Mouse (Mus musculus) forebrain, embryonic 16.5 days (tissue): ENCODE measurements around the gene Gm20388. TPM values are rescaled to one million over a fixed set of nuclear protein-coding genes. Genes with fewer than 3 reads are reported as not detected.

Experiments
- ATAC-seq: fragments of 200-750 bp; cut with Nextera tagmentation; 2 replicates; pipeline ENCODE4 v1.8.0; 2017; ENCODE audit warnings: mild to moderate bottlenecking, moderate library complexity
- H3K27ac ChIP-seq: fragments of 300-500 bp; sonication (generic); 2 replicates; pipeline ENCODE4 v1.5.1; 2014; ENCODE audit warnings: low read length, control low read depth
- H3K27me3 ChIP-seq: fragments of 300-500 bp; sonication (generic); replicated peaks from 2 replicates; pipeline ENCODE4 v1.6.1; 2014; ENCODE audit warnings: low read length; ENCODE audit not compliant: control insufficient read depth, insufficient read depth
- H3K36me3 ChIP-seq: fragments of 300-500 bp; sonication (generic); 2 replicates; pipeline ENCODE4 v1.6.1; 2014; ENCODE audit not compliant: control insufficient read depth, insufficient read depth
- H3K4me1 ChIP-seq: fragments of 300-500 bp; sonication (generic); replicated peaks from 2 replicates; pipeline ENCODE4 v1.6.1; 2014; ENCODE audit warnings: low read length; ENCODE audit not compliant: control insufficient read depth, insufficient read depth
- H3K4me2 ChIP-seq: fragments of 300-500 bp; sonication (generic); 2 replicates; pipeline ENCODE4 v1.6.1; 2014; ENCODE audit warnings: mild to moderate bottlenecking, low read length, control low read depth
- H3K4me3 ChIP-seq: fragments of 300-500 bp; sonication (generic); replicated peaks from 2 replicates; pipeline ENCODE4 v1.5.1; 2014; ENCODE audit warnings: mild to moderate bottlenecking, low read length, control low read depth
- H3K9ac ChIP-seq: fragments of 300-500 bp; sonication (generic); replicated peaks from 2 replicates; pipeline ENCODE4 v1.6.1; 2014; ENCODE audit warnings: low read depth, low read length, control low read depth
- H3K9me3 ChIP-seq: fragments of 300-500 bp; sonication (generic); 2 replicates; pipeline ENCODE4 v1.6.1; 2016; ENCODE audit warnings: low read length; ENCODE audit not compliant: control insufficient read depth
- WGBS: fragments of 180-500 bp; shearing (Covaris S2); extraction: QIAGEN DNeasy Blood & Tissue Kit; methylation state at CpG from one replicate; pipeline ENCODE4 v1.1.7; 2014; 5-methylcytosine and 5-hydroxymethylcytosine counted together
- polyA plus RNA-seq: library from polyadenylated mRNA; unstranded; fragments of >200 nt; fragmentation: Nextera tagmentation; extraction: Ambion mirVana; gene quantifications from 2 replicates; pipeline ENCODE4 v1.2.1, GENCODE M21; 2015

The Gm20388 gene
- polyA plus RNA-seq, 1 experiment from 2014 or later = 4.7 TPM

DNA sequence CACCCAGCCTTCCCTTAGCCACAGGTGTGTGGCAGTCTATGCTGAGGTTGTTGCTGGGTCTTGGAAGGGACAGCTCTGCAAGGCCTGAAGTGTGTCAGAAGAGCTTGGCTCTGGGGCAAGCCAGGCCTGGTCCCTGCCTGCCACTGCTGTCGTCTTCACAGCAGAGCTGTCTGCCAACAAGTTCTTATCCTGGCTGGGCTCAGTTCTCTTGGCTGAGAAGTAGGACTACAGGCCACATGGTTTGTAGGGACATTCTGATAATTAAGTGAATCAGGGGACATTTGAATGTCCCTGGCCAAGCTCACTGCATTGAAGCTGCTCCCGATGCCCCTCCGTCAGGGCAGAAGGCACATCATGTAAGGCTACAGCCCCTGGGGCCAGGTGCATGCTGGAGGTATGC lies 321.2 kb downstream of the Gm20388 start:
- Histone ChIP-seq H3K27ac (no peak overlapping the region), H3K36me3 (no peaks in the 10 kb centered on the region), H3K4me1 (peaks cover 70% of the 10 kb centered on the region), H3K27me3 (no peaks in the 10 kb centered on the region), H3K4me2 (peak overlapping the region; percentile 72), H3K4me3 (no peak overlapping the region), H3K9ac (no peak overlapping the region), H3K9me3 (no peaks in the 10 kb centered on the region)
- ATAC-seq = no peak
- WGBS = 67% methylated on average over 3 of the region's 3 CpGs

DNA sequence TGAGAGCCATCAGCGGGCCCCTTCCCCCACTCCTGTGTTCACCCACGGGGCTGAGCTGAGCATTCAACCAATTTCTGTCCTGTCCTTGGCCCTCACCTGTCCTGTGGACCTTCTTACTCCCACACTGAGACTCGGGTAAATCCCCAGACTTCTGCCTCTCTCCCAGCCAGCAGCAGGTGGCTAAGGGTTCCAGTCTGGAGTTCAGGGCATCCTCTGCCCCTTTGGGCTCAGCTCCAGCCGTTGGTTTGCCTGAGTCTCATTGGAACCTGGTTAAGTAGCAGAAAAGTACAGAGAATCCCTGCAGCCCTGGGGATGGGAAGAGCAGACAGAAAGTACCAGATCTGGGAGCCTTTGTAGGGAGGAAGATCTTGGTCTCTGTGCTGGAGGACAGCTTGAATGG lies 321.8 kb downstream of the Gm20388 start:
- Histone ChIP-seq H3K4me1 (peaks cover 65% of the 10 kb centered on the region), H3K9ac (no peak overlapping the region), H3K9me3 (no peaks in the 10 kb centered on the region), H3K4me2 (peak overlapping the region; percentile 72), H3K27me3 (no peaks in the 10 kb centered on the region), H3K4me3 (peak overlapping the region; percentile 30), H3K27ac (no peak overlapping the region), H3K36me3 (no peaks in the 10 kb centered on the region)
- no peak for ATAC-seq
- WGBS = 38% methylated on average over 4 of the region's 4 CpGs

DNA sequence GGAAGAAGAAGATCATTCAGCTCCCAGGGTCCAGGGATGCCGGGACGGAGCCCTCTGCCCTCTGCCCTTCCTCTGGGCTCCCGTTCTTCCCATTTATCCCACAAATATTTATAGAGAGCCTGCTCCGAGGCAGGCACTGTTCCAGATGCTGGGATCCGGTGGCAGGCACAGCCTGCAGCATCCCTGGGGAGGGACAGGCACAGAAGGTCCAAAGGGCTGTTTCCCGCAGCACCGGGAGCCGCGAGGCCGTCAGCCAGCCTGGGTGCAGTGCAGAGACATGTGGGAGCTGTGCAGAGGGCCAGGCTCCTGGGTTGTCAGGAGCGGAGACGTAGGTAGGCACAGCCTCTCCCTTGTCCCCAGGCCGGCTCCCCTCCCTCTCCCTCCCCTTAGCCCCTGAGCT lies 322.3 kb downstream of the Gm20388 start:
- peaks cover 60% of the 10 kb centered on the region for H3K4me1 ChIP-seq
- WGBS = 33% methylated on average over 13 of the region's 13 CpGs
- no peaks in the 10 kb centered on the region for H3K27me3 ChIP-seq
- H3K4me3 ChIP-seq = peak overlapping the region; percentile 30
- peak overlapping the region; percentile 72 for H3K4me2 ChIP-seq
- H3K27ac ChIP-seq = no peak overlapping the region
- H3K9ac ChIP-seq = peak overlapping the region; percentile 44
- no peaks in the 10 kb centered on the region for H3K36me3 ChIP-seq
- ATAC-seq = no peak
- H3K9me3 ChIP-seq = no peaks in the 10 kb centered on the region

DNA sequence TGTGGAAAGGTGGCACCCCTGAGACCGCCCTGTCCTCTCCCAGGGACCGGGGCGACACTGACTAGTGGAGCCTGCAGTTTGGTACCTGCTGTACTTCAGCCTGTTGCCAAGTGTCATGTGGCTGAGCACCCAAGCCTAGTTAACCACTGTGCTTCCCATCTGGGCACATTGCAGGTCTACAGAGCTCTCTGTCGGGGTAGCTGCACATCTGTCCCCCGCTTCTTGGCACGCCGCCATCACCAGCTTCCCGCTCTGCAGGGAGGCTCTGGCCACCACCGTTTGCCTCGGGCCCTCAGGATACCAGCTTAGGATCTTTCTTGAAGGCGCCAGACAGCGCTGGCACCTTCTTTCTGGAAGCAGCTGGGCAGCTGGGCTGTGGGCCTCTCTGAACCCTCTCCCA lies 323.8 kb downstream of the Gm20388 start:
- Histone ChIP-seq H3K9ac (no peak overlapping the region), H3K27me3 (no peaks in the 10 kb centered on the region), H3K4me3 (no peak overlapping the region), H3K27ac (no peak overlapping the region), H3K4me1 (peaks cover 53% of the 10 kb centered on the region), H3K4me2 (no peak overlapping the region), H3K36me3 (no peaks in the 10 kb centered on the region), H3K9me3 (no peaks in the 10 kb centered on the region)
- 44% methylated on average over 12 of the region's 12 CpGs for WGBS
- ATAC-seq = peak; percentile 30

DNA sequence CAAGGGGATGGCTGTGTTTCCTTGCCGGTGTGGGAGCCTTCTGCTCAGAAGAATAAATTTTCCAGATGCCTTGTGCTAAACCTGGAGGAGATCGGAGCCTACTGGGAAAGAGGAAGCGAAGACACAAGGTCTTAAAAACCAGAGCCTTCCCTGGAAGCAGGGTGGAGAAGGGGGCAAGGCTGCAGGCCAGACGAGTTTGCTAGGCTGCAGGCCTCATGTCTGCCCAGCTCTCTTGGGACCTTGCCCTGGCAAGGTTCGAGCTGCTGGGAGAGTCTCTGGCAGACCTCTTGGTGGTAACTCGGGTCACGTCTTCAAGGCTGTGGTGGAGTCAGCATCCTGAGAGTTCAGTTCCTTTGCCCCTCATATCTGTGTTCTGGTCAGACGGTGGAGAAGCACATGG lies 324.2 kb downstream of the Gm20388 start:
- Histone ChIP-seq H3K27ac (no peak overlapping the region), H3K9me3 (no peaks in the 10 kb centered on the region), H3K4me2 (no peak overlapping the region), H3K36me3 (no peaks in the 10 kb centered on the region), H3K4me1 (peaks cover 49% of the 10 kb centered on the region), H3K27me3 (no peaks in the 10 kb centered on the region), H3K9ac (no peak overlapping the region), H3K4me3 (no peak overlapping the region)
- WGBS = 74% methylated on average over 8 of the region's 8 CpGs
- ATAC-seq = no peak

DNA sequence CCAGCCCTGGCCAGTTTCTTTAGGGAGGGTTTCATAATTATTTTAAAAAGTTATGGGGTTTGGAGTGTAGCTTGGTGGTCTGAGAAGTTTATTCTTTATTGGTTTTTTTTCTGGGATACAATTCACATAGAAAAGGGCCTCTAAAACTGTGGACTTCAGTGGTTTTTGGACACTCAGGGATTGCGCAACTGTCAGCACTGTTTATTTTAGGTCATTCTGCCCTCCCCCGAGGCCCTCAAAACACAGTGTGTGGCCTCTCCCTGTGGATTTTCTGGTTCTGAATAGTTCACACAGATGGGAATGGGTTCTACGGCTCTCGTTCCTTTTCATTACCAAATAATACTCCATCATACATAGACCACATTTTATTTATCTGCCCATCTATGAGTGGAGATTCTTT lies 332.6 kb downstream of the Gm20388 start:
- ATAC-seq = no peak
- no peak overlapping the region for H3K4me2 ChIP-seq
- no peak overlapping the region for H3K4me3 ChIP-seq
- no peaks in the 10 kb centered on the region for H3K36me3 ChIP-seq
- peaks cover 5% of the 10 kb centered on the region; the same call in 1 of the 2 replicates for H3K9me3 ChIP-seq
- H3K27ac ChIP-seq = no peak overlapping the region
- 92% methylated on average over 4 of the region's 4 CpGs for WGBS
- H3K9ac ChIP-seq = no peak overlapping the region
- no peaks in the 10 kb centered on the region for H3K4me1 ChIP-seq
- H3K27me3 ChIP-seq = no peaks in the 10 kb centered on the region

DNA sequence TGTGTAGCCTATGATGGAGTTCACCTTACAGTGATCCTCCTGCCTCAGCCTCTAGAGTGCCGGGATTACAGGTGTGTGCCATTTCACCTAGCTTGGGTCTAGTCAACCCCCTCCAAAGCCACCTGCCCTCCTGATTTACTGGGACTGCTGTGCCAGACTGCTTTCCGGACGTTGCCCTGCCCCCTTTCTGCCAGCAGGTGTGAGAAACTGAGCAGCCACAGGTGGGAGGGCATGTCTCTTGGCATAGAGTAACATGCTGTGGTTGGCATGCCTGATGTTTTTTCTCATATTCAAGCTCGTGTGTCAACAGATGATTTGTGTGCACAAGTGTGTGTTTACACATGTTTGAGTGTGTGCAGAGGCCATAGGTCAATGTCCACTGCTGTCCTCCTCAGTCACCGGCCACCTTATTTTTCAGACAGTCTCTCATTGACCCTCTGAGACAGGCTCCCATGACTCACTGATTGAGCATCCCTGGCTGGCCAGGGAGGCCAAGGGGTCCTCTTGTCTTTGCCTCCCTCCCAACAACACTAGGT lies 333.3 kb downstream of the Gm20388 start:
- H3K36me3 ChIP-seq = no peaks in the 10 kb centered on the region
- H3K4me2 ChIP-seq = no peak overlapping the region
- H3K9ac ChIP-seq = no peak overlapping the region
- H3K27ac ChIP-seq = no peak overlapping the region
- peaks cover 5% of the 10 kb centered on the region; the same call in 1 of the 2 replicates for H3K9me3 ChIP-seq
- H3K4me3 ChIP-seq = no peak overlapping the region
- WGBS = 87% methylated on average over 5 of the region's 5 CpGs
- H3K4me1 ChIP-seq = no peaks in the 10 kb centered on the region
- no peaks in the 10 kb centered on the region for H3K27me3 ChIP-seq
- ATAC-seq = no peak

DNA sequence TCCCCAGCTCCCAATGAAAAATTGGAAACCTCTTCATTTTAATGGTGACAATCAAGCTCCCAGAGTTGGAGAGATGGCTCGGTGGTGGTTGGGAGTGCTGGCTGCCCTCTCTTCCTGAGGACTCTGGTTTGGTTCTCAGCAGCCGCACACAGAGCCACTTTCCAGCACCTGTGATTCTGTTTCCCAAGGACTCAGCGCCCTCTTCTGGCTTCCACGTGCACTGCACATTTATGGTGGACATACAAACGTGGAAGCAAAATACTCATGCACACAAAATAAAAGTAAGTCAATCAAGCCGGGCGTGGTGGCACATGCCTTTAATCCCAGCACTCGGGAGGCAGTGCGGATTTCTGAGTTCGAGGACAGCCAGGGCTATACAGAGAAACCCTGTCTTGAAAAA lies 333.9 kb downstream of the Gm20388 start:
- Histone ChIP-seq H3K27me3 (no peaks in the 10 kb centered on the region), H3K27ac (no peak overlapping the region), H3K36me3 (no peaks in the 10 kb centered on the region), H3K9ac (no peak overlapping the region), H3K4me3 (no peak overlapping the region), H3K4me1 (no peaks in the 10 kb centered on the region), H3K9me3 (peaks cover 5% of the 10 kb centered on the region; the same call in 1 of the 2 replicates), H3K4me2 (no peak overlapping the region)
- WGBS = 93% methylated on average over 10 of the region's 10 CpGs
- ATAC-seq = no peak

DNA sequence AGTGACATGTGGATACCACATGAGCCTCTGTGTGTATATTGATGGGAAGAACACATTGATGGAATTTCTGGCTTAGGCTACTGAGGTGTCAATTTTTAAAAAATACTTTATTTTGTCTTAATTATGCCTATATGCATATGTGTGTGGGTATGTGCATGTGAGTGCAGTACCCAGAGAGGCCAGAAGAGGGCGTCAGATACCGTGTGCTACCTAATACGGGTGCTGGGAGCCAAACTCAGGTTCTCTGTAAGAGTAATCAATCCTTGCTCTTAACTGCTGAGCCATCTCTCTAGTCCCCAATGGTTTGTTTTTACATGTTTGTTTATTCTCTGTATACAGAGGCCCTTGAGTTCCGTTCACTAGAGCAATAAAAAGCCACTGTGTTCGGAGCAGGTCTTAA lies 337.0 kb downstream of the Gm20388 start:
- WGBS = 87% methylated on average over 5 of the region's 5 CpGs
- Histone ChIP-seq H3K4me3 (no peak overlapping the region), H3K27ac (no peak overlapping the region), H3K9me3 (peaks cover 5% of the 10 kb centered on the region; the same call in 1 of the 2 replicates), H3K4me2 (no peak overlapping the region), H3K27me3 (no peaks in the 10 kb centered on the region), H3K4me1 (peaks cover 9% of the 10 kb centered on the region), H3K36me3 (no peaks in the 10 kb centered on the region), H3K9ac (no peak overlapping the region)
- ATAC-seq = no peak

DNA sequence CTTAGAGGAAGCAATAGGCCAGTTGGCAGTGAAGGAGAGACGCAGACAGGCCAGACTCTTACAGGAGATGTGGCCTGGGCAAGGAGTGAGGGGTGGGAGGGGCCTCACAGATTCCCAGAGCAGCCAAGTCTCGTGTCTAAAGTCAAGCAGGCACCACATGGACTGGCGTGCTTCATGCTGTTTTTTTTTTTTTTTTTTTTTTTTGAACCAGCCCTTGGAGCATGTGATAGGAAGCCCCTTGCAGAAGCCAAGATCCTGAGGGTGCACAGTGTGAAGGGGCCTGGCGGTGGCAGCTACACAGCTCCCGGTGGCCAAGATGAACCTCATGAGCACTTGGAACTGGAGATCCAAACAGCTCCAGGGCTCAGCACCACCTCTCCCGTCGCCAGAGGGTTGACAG lies 337.4 kb downstream of the Gm20388 start:
- Histone ChIP-seq H3K27ac (no peak overlapping the region), H3K4me3 (no peak overlapping the region), H3K36me3 (no peaks in the 10 kb centered on the region), H3K4me2 (no peak overlapping the region), H3K27me3 (no peaks in the 10 kb centered on the region), H3K9ac (no peak overlapping the region), H3K4me1 (peaks cover 9% of the 10 kb centered on the region), H3K9me3 (peaks cover 5% of the 10 kb centered on the region; the same call in 1 of the 2 replicates)
- ATAC-seq = peak; percentile 54; the same call in 1 of the 2 replicates
- 79% methylated on average over 7 of the region's 7 CpGs for whole genome bisulfite sequencing
